Mouse (Mus musculus): ENCODE results near the gene Tmem239.
"Not testable (repeated sequence)": the region's sequence is repeated elsewhere in the genome, so short reads cannot be mapped to it uniquely, and the experiment has no call there.

The Tmem239 gene

DNA sequence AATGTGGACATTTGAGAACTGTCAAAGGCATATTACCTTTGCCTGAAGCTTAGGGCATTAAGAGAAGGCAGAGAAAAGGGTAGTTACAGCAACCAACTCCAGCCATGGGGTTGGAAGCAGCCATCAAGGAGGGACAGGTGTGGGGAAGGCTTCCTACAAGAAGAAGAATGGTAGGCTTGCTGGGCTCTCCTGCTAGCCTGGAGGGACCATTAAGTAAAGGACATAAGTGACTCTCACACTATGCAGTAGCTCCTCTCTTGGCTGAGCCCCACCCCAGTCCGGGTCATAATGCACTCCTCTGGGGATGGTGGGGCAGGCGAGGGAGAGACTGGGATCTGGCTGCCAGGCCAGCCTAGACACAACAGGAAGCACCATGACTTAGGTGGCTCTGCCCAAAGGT is at the start of gene Tmem239:
Tmem239 (plus strand) TSS at position 301 of the 400 bp plus-strand sequence.
- no peak for DNase-seq

- DNase-seq, result no peak
Observed at GRCm38 (mm10) chr2:130357551-130357950, 48.7 kb upstream of the Tmem239 start.

GRCm38 (mm10) chr2:130358852-130359251 is 47.4 kb upstream of the Tmem239 start:
- no peak for DNase-seq

GRCm38 (mm10) chr2:130362511-130363026 is 43.7 kb upstream of the Tmem239 start:
- DNase-seq, result no peak

GRCm38 (mm10) chr2:130365211-130366094 is 40.8 kb upstream of the Tmem239 start:
- DNase-seq, result no peak

GRCm38 (mm10) chr2:130367386-130367785 is 38.9 kb upstream of the Tmem239 start:
- no peak for DNase-seq

DNA sequence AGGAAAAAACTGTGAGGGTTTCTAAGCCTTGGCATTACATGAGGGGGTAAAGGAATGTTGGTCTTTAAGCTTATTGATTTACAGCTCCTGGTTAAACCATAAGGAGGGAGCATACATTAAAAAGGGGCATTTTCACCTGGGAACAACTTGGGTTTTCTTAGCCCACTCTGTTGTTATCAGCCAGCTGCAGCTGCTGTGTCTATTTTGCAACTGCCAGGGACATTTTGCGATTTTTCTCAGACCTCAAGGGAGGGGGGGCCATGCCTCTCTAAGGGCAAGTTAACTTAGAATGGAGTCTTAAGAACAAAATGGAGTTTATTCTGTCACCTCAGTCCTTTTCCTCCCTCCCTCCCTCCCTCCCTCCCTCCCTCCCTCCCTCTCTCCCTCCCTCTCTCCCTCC is 33.3 kb upstream of the Tmem239 start:
- not testable (repeated sequence) for DNase-seq

- DNase-seq, result peak; percentile 32
Observed at GRCm38 (mm10) chr2:130374951-130375350, 31.3 kb upstream of the Tmem239 start.

GRCm38 (mm10) chr2:130383205-130383604 is 23.1 kb upstream of the Tmem239 start:
- DNase-seq, result no peak

DNA sequence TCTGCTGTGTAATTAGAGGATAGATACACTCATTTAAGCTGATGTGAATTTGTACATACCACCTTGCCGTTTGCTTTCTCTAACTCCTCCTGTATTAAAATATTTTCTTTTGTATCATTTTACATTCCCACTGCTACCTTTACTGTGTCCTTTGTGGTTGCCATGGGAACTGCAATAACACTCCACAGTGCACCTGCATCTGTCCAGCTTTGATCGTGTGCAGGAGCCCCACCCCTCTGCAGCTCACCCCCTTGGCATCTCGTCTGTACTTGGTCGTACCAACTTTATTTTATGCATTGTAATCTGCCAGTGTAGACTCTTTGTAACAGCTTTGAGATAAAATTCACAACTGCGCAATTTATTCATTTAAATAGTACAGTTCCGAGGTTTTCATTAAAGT is 22.4 kb upstream of the Tmem239 start:
- DNase-seq, result no peak

GRCm38 (mm10) chr2:130386212-130386611 is 20.1 kb upstream of the Tmem239 start:
- DNase-seq, result no peak

- DNase-seq, result no peak
Observed at GRCm38 (mm10) chr2:130388796-130389195, 17.5 kb upstream of the Tmem239 start.

GRCm38 (mm10) chr2:130390993-130391625 is 15.2 kb upstream of the Tmem239 start:
- DNase-seq, result no peak

- no peak for DNase-seq
Observed at GRCm38 (mm10) chr2:130392836-130393235, 13.4 kb upstream of the Tmem239 start.

DNA sequence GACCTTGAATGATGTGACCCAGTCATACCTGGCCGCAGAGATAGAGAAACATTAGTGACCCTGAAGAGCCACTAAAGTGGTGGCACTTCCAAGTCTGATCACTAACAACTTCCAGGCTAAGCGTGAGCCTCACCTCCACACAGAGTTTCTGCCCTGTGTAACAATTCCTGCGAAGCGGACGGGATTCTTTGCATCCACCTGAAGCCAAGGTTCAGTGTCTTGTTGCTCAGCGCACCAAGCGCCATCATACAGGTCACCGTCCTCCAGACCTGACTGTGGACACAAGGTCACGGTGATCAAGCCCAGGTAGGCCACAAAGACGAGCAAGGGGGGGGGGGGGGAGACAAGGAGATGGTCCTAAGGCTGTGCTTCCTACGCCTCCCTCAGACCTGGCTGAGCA is 10.6 kb upstream of the Tmem239 start:
- DNase-seq, result no peak

DNA sequence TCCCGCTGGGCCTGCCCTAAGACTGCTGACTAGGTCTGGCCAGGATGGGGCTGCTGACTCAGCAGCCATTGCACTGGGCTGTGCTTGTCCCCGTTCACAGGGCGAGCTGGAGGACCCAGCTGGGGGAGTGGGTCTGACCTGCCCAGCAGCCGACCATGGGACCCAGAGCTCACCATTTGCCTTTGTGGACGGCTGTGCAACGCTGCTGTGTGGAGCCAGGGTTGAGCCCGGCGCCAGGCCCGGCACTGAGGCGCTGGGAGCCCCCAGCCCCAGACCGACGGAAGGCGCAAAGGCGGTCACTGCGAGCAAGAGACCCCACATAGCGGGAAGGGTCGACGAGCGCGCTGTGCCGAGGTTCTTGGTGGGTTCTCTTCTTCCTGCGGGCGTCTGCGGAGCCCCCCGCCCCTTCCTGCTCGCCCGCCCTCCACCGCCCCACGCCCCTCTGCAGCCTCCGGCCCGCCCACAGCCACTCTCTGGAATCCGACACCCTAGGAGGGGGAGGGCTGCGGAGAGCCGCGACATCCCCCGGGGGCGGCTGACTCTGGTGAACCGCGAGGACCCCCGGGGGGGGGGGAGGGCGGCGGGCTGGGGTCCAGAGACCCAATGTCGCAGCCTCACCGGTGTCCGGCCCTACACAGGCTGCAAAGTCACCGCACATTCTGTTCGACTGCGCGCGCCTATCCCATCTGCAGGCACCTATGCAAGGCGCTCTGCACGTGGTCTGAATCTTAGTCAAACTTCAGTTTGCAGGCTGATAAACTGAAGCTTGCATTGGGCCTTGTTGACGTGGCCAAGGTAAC is 8.9 kb upstream of the Tmem239 start, which contains the start of gene Cpxm1:
Cpxm1 (minus strand) TSS at position 389 of the 800 bp plus-strand sequence.
- peak; percentile 16 for DNase-seq

GRCm38 (mm10) chr2:130398091-130398490 is 8.2 kb upstream of the Tmem239 start:
- no peak for DNase-seq

GRCm38 (mm10) chr2:130400046-130400445 is 6.2 kb upstream of the Tmem239 start:
- DNase-seq, result no peak

- no peak for DNase-seq
Observed at GRCm38 (mm10) chr2:130401891-130402290, 4.4 kb upstream of the Tmem239 start.

- no peak for DNase-seq
Observed at GRCm38 (mm10) chr2:130404939-130405338, 1.3 kb upstream of the Tmem239 start, which contains the start of the genes Gm28372 and 1700020A23Rik. Gene Gm28372, plus strand, starts transcription at chr2:130405239. Gene 1700020A23Rik, plus strand, starts transcription at chr2:130405259.

DNA sequence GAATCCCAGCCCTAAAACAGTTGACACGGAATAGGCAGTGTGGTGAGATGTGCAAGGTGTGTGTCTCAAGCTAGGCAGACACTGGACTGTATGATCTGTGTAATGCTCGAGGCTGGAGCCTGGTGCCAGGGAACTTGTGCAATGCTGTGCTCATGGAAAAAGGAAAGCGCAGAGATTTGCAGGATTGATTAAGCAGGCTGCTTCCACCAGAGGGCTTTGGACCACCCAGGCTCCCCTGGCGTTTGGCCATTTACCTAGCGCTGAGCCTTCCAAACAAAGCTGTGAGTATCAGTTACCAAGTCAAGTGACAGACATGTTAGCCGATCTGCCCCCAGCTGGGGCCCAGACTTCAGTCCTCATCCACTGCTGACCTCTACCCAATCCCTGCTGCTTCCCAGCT is 1.9 kb downstream of the Tmem239 start:
- DNase-seq, result no peak

GRCm38 (mm10) chr2:130411558-130412495 is 5.5 kb downstream of the Tmem239 start:
- peak; percentile 73 for DNase-seq

Measured in cerebellum, adult 11-12 months (tissue).